Mouse (Mus musculus) ES-E14 (cell line): ENCODE data around the gene Trip11.

ENCODE experiments used
- CHD2 ChIP-seq: IDR thresholded peaks from 2 replicates; pipeline ENCODE4 v1.6.1; 2014; ENCODE audit warnings: mild to moderate bottlenecking, low read depth, low read length, inconsistent platforms
- ZNF384 ChIP-seq: IDR thresholded peaks from 2 replicates; pipeline ENCODE4 v1.6.1; 2012; ENCODE audit warnings: low read depth, low read length, inconsistent platforms

DNA sequence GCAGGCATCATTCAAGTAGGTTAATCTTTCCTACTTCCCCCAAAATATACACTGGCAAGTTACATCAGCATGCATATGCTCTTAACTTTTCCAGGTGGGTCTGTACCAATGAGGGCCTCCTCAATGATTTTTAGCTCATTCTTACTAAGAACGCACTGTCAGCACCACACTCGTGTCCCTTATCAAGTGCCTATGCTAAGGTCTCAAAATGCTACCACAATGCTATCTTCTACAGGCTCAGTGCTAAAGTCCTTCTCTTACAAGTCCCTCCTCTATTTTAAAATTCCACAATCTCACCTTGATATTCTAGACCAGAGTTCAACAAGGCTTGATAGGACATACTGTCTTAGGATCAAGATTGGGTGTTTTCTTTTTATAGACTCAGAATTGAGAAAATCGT is 8.9 kb downstream of the Trip11 start:
- TF ChIP-seq ZNF384, result no peak
- TF ChIP-seq CHD2, result no peak
